Mouse (Mus musculus) C2C12 (cell line): ENCODE data around the gene Slitrk4. TPM values are rescaled to one million over a fixed set of nuclear protein-coding genes. Genes with fewer than 3 reads are reported as not detected.

ENCODE experiments used
- H3K27me3 ChIP-seq: one replicate; pipeline ENCODE4 v1.6.1; 2011; ENCODE audit not compliant: control insufficient read depth, insufficient read depth, insufficient read length
- H3K36me3 ChIP-seq: one replicate; pipeline ENCODE4 v1.6.1; 2011; ENCODE audit not compliant: control insufficient read depth, insufficient read depth
- H3K4me3 ChIP-seq: one replicate; pipeline ENCODE4 v1.5.1; 2011; ENCODE audit warnings: mild to moderate bottlenecking, control low read depth; ENCODE audit not compliant: poor library complexity, insufficient read depth, severe bottlenecking
- H3K79me2 ChIP-seq: one replicate; pipeline ENCODE4 v1.6.1; 2011; ENCODE audit not compliant: control insufficient read depth, insufficient read depth
- H3K79me3 ChIP-seq: one replicate; pipeline ENCODE4 v1.6.1; 2011; ENCODE audit warnings: low read depth, control low read depth
- H3ac ChIP-seq: one replicate; pipeline ENCODE3; 2011; ENCODE audit warnings: low read depth; ENCODE audit not compliant: control insufficient read depth, insufficient read length
- CEBPB ChIP-seq: IDR thresholded peaks from one replicate; pipeline ENCODE4 v1.6.1; 2011; ENCODE audit warnings: low read depth, mild to moderate bottlenecking, control low read depth, moderate library complexity
- CTCF ChIP-seq: IDR thresholded peaks from one replicate; pipeline ENCODE4 v1.5.1; 2011; ENCODE audit not compliant: control insufficient read depth, insufficient read depth, insufficient read length
- FOSL1 ChIP-seq: IDR thresholded peaks from one replicate; pipeline ENCODE4 v1.8.0; 2011; ENCODE audit warnings: mild to moderate bottlenecking, low read length; ENCODE audit not compliant: poor library complexity, insufficient read depth, severe bottlenecking
- MAX ChIP-seq: IDR thresholded peaks from one replicate; pipeline ENCODE4 v1.6.1; 2011; ENCODE audit warnings: mild to moderate bottlenecking, control low read depth
- MYOD1 ChIP-seq: IDR thresholded peaks from one replicate; pipeline ENCODE4 v1.6.1; 2011; ENCODE audit warnings: low read depth; ENCODE audit not compliant: control insufficient read depth, insufficient read length
- MYOG ChIP-seq: IDR thresholded peaks from one replicate; pipeline ENCODE4 v1.6.1; 2011; ENCODE audit not compliant: control insufficient read depth, insufficient read length; ENCODE audit errors: extremely low read depth
- USF1 ChIP-seq: IDR thresholded peaks from one replicate; pipeline ENCODE4 v1.6.1; 2011; ENCODE audit warnings: low read depth, mild to moderate bottlenecking, control low read depth, moderate library complexity
- long read RNA-seq, 2 experiments: library from polyadenylated mRNA; unstranded; transcript quantifications; one replicate each; pipeline ENCODE4 v2.0.0; 2019 to 2020
- polyA plus RNA-seq: library from polyadenylated mRNA; unstranded; fragments of >200 nt; fragmentation: generic; extraction: Trizol; gene quantifications from one replicate; pipeline ENCODE4 v1.2.1, GENCODE M21; 2012; ENCODE audit warnings: missing spikeins

Slitrk4 gene
- polyA plus RNA-seq, result not detected
- long read RNA-seq, experiment 1, result 0 reads
- long read RNA-seq, experiment 2, result 0 reads

- H3K4me3 ChIP-seq, result no peak within 1 kb of the TSS
- H3K79me3 ChIP-seq, result no peaks in the 10 kb centered on the region
- TF ChIP-seq MYOD1 (no peak), CEBPB (no peak), MYOG (no peak), USF1 (no peak), FOSL1 (no peak)
- no peaks in the 10 kb centered on the region for H3K36me3 ChIP-seq
- H3K79me2 ChIP-seq, result no peaks in the 10 kb centered on the region
- no peaks in the 10 kb centered on the region for H3K27me3 ChIP-seq
- no peak within 1 kb of the TSS for H3ac ChIP-seq
Observed at GRCm38 (mm10) chrX:64276290-64277125, at the start of gene Slitrk4. Gene Slitrk4, minus strand, starts transcription at chrX:64276996.

- Histone ChIP-seq H3K4me3 (no peak overlapping the region), H3K79me2 (no peaks in the 10 kb centered on the region), H3K27me3 (no peaks in the 10 kb centered on the region), H3K36me3 (no peaks in the 10 kb centered on the region), H3ac (no peak overlapping the region), H3K79me3 (no peaks in the 10 kb centered on the region)
- TF ChIP-seq MYOG (no peak), CEBPB (no peak), FOSL1 (no peak), MYOD1 (no peak), USF1 (no peak), MAX (no peak), CTCF (no peak)
Observed at GRCm38 (mm10) chrX:64319501-64319900, 42.7 kb upstream of the Slitrk4 start.

- no peak overlapping the region for H3K4me3 ChIP-seq
- no peak for TF ChIP-seq USF1
- TF ChIP-seq CTCF, result no peak
- no peak for TF ChIP-seq CEBPB
- no peak for TF ChIP-seq FOSL1
- no peak for TF ChIP-seq MYOG
- no peak for TF ChIP-seq MAX
- no peak for TF ChIP-seq MYOD1
- H3K79me3 ChIP-seq, result no peaks in the 10 kb centered on the region
- no peaks in the 10 kb centered on the region for H3K79me2 ChIP-seq
- H3ac ChIP-seq, result no peak overlapping the region
- H3K36me3 ChIP-seq, result no peaks in the 10 kb centered on the region
- H3K27me3 ChIP-seq, result no peaks in the 10 kb centered on the region
Observed at GRCm38 (mm10) chrX:64277991-64278301, 1.1 kb upstream of the Slitrk4 start.

GRCm38 (mm10) chrX:64277126-64277990 lies 562 bp upstream of the Slitrk4 start:
- TF ChIP-seq CEBPB (no peak), FOSL1 (no peak), CTCF (no peak), MYOG (no peak), MAX (no peak), MYOD1 (no peak), USF1 (no peak)
- H3K27me3 ChIP-seq, result no peaks in the 10 kb centered on the region
- H3K4me3 ChIP-seq, result no peak overlapping the region
- H3K36me3 ChIP-seq, result no peaks in the 10 kb centered on the region
- H3K79me2 ChIP-seq, result no peaks in the 10 kb centered on the region
- no peak overlapping the region for H3ac ChIP-seq
- H3K79me3 ChIP-seq, result no peaks in the 10 kb centered on the region

DNA sequence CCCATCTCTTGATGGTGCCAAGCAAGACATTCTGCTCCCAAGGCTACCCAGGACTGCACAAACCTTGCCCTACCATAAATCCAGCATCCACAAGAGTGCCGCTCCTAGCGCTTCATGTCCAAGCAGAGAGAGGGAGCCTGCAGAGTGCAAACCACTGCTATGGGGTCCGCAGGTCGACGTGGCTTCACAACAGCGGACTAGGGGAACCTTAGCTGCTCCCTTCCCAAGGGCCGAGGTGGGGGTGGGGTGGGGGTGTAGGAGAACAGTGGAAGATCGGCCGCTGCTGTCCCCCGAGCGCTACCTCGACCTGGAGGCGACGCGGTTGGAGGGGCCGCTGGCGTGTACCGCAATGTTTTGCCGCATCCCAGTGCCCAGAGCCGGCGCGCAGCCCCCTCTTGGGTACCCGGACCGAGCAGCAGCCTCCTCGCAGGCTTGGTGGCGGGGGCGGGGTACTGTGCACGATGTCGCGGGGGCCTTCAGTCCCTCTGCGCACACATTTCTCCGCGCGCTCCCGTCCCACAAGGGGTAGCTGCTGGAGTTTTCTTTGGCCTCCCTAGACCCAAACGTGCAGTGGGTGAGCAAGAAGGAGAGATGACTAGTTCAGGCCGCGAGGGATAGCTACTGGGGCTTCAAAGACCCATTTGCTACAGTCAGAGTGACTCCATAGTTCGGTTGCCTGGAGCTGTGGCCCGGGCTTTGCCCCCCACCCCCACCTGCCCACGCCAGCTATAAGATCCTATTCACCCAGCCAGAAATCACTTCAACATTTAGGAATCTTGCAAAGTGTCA lies 1.1 kb downstream of the Slitrk4 start:
- Histone ChIP-seq H3K79me3 (no peaks in the 10 kb centered on the region), H3K27me3 (no peaks in the 10 kb centered on the region), H3K79me2 (no peaks in the 10 kb centered on the region), H3K4me3 (no peak overlapping the region), H3ac (no peak overlapping the region), H3K36me3 (no peaks in the 10 kb centered on the region)
- TF ChIP-seq MYOG, result no peak
- no peak for TF ChIP-seq CEBPB
- TF ChIP-seq MAX, result no peak
- no peak for TF ChIP-seq MYOD1
